Mouse (Mus musculus) limb, embryonic 15.5 days (tissue): ENCODE measurements around the gene Tectb. TPM values are rescaled to one million over a fixed set of nuclear protein-coding genes. Genes with fewer than 3 reads are reported as not detected.

Source experiments
- ATAC-seq: fragments of 200-750 bp; cut with Nextera tagmentation; 2 replicates; pipeline ENCODE4 v1.8.0; 2017; ENCODE audit warnings: low read depth, moderate TSS enrichment; ENCODE audit not compliant: insufficient number of reproducible peaks, low FRiP score, low TSS enrichment
- H3K27ac ChIP-seq: fragments of 300-500 bp; sonication (generic); 2 replicates; pipeline ENCODE4 v1.5.1; 2015; ENCODE audit warnings: moderate library complexity, mild to moderate bottlenecking, inconsistent platforms
- H3K27me3 ChIP-seq: fragments of 300-500 bp; sonication (generic); 2 replicates; pipeline ENCODE4 v1.6.1; 2015; ENCODE audit warnings: inconsistent platforms
- H3K36me3 ChIP-seq: fragments of 300-500 bp; sonication (generic); 2 replicates; pipeline ENCODE4 v1.6.1; 2015; ENCODE audit warnings: inconsistent platforms
- H3K4me1 ChIP-seq: fragments of 300-500 bp; sonication (generic); 2 replicates; pipeline ENCODE4 v1.6.1; 2015; ENCODE audit warnings: inconsistent platforms
- H3K4me2 ChIP-seq: fragments of 300-500 bp; sonication (generic); 2 replicates; pipeline ENCODE4 v1.6.1; 2015; ENCODE audit warnings: mild to moderate bottlenecking, inconsistent platforms
- H3K4me3 ChIP-seq: fragments of 300-500 bp; sonication (generic); 2 replicates; pipeline ENCODE4 v1.5.1; 2015; ENCODE audit warnings: mild to moderate bottlenecking, inconsistent platforms
- H3K9ac ChIP-seq: fragments of 300-500 bp; sonication (generic); 2 replicates; pipeline ENCODE4 v1.6.1; 2015; ENCODE audit warnings: inconsistent platforms
- H3K9me3 ChIP-seq: fragments of 300-500 bp; sonication (generic); 2 replicates; pipeline ENCODE4 v1.6.1; 2016; ENCODE audit warnings: inconsistent platforms
- WGBS: fragments of 180-500 bp; shearing (Covaris S2); methylation state at CpG from one replicate; pipeline ENCODE4 v1.1.7; 2015; 5-methylcytosine and 5-hydroxymethylcytosine counted together
- polyA plus RNA-seq: library from polyadenylated mRNA; unstranded; fragments of >200 nt; fragmentation: Nextera tagmentation; extraction: Ambion mirVana; gene quantifications from 2 replicates; pipeline ENCODE4 v1.2.1, GENCODE M21; 2015

Tectb gene
- polyA plus RNA-seq, 1 experiment from 2014 or later: not detected

DNA sequence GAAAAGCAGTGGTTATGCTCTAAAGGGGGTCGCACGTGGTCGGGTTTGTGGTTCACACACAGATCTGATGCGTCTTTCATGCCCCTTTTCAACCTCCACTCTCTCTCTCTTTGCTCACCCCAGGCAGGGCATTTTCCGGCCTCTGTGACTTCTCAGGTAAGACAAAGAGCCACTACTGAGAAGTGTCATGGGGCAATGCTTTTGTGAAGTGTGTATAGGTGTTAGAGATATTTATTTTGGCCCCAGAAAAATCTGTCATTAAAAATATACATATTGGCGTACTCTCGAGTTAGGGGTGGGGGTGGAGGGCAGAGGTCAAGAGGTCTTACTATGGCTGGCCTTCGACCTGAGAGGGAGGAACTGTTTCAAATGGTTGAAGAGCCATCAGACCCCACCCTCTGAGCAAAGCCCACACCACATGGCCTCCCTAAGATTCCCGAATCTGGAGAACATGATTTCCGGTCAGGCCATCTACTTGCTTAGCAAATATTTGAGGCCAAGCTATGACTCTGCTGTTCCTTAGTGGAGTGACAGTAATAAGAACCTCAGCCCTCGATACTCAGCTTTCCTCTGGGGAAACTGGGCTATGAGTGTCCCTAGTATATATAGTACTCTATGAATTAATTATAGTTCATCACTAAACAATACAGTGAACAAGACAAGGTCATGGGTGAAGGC lies 13.3 kb downstream of the Tectb start:
- Histone ChIP-seq H3K4me3 (no peak overlapping the region), H3K9me3 (no peaks in the 10 kb centered on the region), H3K36me3 (no peaks in the 10 kb centered on the region), H3K9ac (no peak overlapping the region), H3K27ac (no peak overlapping the region), H3K4me2 (no peak overlapping the region), H3K4me1 (no peaks in the 10 kb centered on the region), H3K27me3 (no peaks in the 10 kb centered on the region)
- no peak for ATAC-seq
- 76% methylated on average over 11 of the region's 11 CpGs for WGBS

- Histone ChIP-seq H3K9me3 (no peaks in the 10 kb centered on the region), H3K4me1 (no peaks in the 10 kb centered on the region), H3K4me3 (no peak overlapping the region), H3K27me3 (0 out of 2 replicates have a peak, but pooled peaks cover 5% of the 10 kb centered on the region), H3K4me2 (no peak overlapping the region), H3K27ac (no peak overlapping the region), H3K36me3 (no peaks in the 10 kb centered on the region), H3K9ac (no peak overlapping the region)
- ATAC-seq: no peak
- WGBS: 62% methylated on average over 7 of the region's 7 CpGs
Observed at GRCm38 (mm10) chr19:55194520-55195170, 14.1 kb downstream of the Tectb start.

GRCm38 (mm10) chr19:55195574-55195973 lies 15.0 kb downstream of the Tectb start:
- H3K4me3 ChIP-seq: no peak overlapping the region
- no peaks in the 10 kb centered on the region for H3K36me3 ChIP-seq
- H3K9ac ChIP-seq: no peak overlapping the region
- no peak overlapping the region for H3K27ac ChIP-seq
- ATAC-seq: no peak
- 0 out of 2 replicates have a peak, but pooled peaks cover 5% of the 10 kb centered on the region for H3K27me3 ChIP-seq
- H3K4me2 ChIP-seq: no peak overlapping the region
- no peaks in the 10 kb centered on the region for H3K9me3 ChIP-seq
- WGBS: 91% methylated on average over 3 of the region's 3 CpGs
- H3K4me1 ChIP-seq: no peaks in the 10 kb centered on the region

DNA sequence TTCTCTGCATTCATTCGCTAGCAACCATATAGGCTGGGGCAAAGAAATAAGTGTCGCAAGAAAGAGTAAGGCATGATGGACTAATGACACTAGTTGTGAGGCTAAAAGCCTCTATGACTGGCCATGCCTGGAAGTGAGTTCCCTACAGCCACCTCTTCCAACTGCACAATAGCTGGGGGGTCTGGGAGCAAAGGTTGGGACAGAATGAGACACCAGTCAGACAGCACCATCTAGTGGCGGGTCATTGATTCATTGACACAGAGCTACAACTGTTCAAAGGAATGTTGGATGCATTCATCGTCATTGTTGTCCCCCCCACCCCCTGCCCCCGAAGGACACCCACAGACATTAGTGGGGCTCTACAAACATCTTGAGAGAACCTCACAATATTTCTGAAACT lies 17.8 kb downstream of the Tectb start:
- no peak overlapping the region for H3K27ac ChIP-seq
- H3K9ac ChIP-seq: no peak overlapping the region
- H3K27me3 ChIP-seq: 0 out of 2 replicates have a peak, but pooled peaks cover 5% of the 10 kb centered on the region
- no peak overlapping the region for H3K4me2 ChIP-seq
- no peaks in the 10 kb centered on the region for H3K9me3 ChIP-seq
- H3K4me1 ChIP-seq: no peaks in the 10 kb centered on the region
- ATAC-seq: no peak
- WGBS: 30% methylated on average over 5 of the region's 5 CpGs
- no peaks in the 10 kb centered on the region for H3K36me3 ChIP-seq
- no peak overlapping the region for H3K4me3 ChIP-seq

DNA sequence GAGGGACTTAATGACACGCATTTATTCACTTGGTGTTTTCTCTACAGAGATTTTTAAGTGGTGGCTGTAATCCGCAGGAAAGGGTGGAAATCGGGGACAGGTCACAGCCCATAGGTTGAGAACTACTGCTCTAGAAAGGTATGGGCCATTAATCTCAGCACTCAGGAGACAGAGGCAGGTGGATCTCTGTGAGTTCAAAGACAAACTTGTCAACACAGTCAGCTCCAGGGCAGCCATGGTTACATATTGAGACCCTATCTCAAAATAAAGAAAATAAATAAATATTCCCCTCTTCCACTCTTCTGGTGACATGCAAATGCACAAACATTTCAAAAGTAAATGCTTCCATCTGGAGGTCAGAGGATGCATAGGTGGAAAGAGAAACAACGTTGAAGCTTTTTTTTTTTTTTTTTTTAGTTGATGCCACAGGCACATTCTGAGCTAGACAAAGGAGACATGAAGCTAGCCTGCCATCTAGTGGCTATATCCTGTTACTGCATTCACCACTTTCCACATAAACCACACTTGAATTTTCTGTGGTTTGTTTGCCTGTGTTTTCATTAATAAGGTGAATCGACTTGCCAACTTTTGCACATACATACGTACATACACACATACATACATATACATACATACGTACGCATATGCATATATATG lies 26.1 kb downstream of the Tectb start:
- H3K9me3 ChIP-seq: no peaks in the 10 kb centered on the region
- ATAC-seq: no peak
- H3K36me3 ChIP-seq: no peaks in the 10 kb centered on the region
- no peaks in the 10 kb centered on the region for H3K27me3 ChIP-seq
- no peak overlapping the region for H3K27ac ChIP-seq
- H3K9ac ChIP-seq: no peak overlapping the region
- H3K4me1 ChIP-seq: no peaks in the 10 kb centered on the region
- WGBS: 33% methylated on average over 8 of the region's 8 CpGs
- H3K4me3 ChIP-seq: no peak overlapping the region
- no peak overlapping the region for H3K4me2 ChIP-seq

DNA sequence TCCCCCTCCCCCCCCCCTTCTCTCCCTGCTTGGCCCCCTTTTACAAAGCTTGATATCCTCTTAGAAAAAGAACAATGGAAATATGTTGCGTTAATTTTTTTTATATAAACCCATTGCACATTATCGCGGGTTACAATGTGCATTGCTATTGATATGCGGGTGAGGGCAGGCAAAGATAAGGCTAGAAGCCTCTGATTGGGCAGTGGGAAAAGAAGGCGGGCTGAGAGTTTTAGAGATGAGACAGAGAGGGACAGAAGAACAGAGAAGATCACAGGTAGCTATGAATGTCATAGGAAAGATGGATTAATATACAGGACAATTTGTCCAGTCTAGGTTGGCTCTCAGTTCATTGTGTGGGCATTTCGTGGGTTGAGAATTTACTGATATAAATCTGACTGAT lies 26.7 kb downstream of the Tectb start:
- Histone ChIP-seq H3K4me2 (no peak overlapping the region), H3K9ac (no peak overlapping the region), H3K27ac (no peak overlapping the region), H3K27me3 (no peaks in the 10 kb centered on the region), H3K9me3 (no peaks in the 10 kb centered on the region), H3K36me3 (no peaks in the 10 kb centered on the region), H3K4me1 (no peaks in the 10 kb centered on the region), H3K4me3 (no peak overlapping the region)
- ATAC-seq: no peak
- WGBS: 53% methylated on average over 6 of the region's 6 CpGs

- H3K9ac ChIP-seq: no peak overlapping the region
- H3K36me3 ChIP-seq: no peaks in the 10 kb centered on the region
- no peaks in the 10 kb centered on the region for H3K4me1 ChIP-seq
- ATAC-seq: no peak
- no peak overlapping the region for H3K4me2 ChIP-seq
- no peaks in the 10 kb centered on the region for H3K27me3 ChIP-seq
- 61% methylated on average over 25 of the region's 25 CpGs for WGBS
- no peak overlapping the region for H3K4me3 ChIP-seq
- no peaks in the 10 kb centered on the region for H3K9me3 ChIP-seq
- H3K27ac ChIP-seq: no peak overlapping the region
Observed at GRCm38 (mm10) chr19:55207746-55208538, 27.4 kb downstream of the Tectb start.

DNA sequence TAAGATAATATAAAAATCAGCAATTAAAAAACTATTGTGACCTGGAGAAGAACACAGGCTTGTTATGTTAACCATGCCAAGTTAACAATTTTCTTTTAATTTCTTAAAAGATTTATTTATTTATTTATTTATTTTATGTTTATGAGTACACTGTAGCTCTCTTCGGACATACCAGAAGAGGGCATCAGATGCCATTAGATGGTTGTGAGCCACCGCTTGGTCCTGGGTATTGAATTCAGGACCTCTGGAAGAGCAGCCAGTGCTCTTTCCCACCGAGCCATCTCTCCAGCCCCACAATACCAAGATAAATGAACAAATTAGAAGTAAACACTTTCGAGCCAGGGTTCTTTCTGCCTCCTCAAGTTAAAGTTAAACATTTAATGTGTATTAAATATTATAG lies 28.1 kb downstream of the Tectb start:
- H3K4me1 ChIP-seq: no peaks in the 10 kb centered on the region
- 68% methylated on average over 4 of the region's 4 CpGs for WGBS
- no peaks in the 10 kb centered on the region for H3K9me3 ChIP-seq
- no peak overlapping the region for H3K4me3 ChIP-seq
- H3K9ac ChIP-seq: no peak overlapping the region
- H3K36me3 ChIP-seq: no peaks in the 10 kb centered on the region
- no peak overlapping the region for H3K4me2 ChIP-seq
- ATAC-seq: no peak
- H3K27ac ChIP-seq: no peak overlapping the region
- H3K27me3 ChIP-seq: no peaks in the 10 kb centered on the region

GRCm38 (mm10) chr19:55209084-55209483 lies 28.6 kb downstream of the Tectb start:
- Histone ChIP-seq H3K36me3 (no peaks in the 10 kb centered on the region), H3K27ac (no peak overlapping the region), H3K27me3 (no peaks in the 10 kb centered on the region), H3K4me2 (no peak overlapping the region), H3K9ac (no peak overlapping the region), H3K4me3 (no peak overlapping the region), H3K9me3 (no peaks in the 10 kb centered on the region), H3K4me1 (no peaks in the 10 kb centered on the region)
- no peak for ATAC-seq
- WGBS: 77% methylated on average over 3 of the region's 3 CpGs

GRCm38 (mm10) chr19:55211698-55212097 lies 31.2 kb downstream of the Tectb start:
- 90% methylated on average over 1 of the region's 1 CpGs for WGBS
- Histone ChIP-seq H3K4me1 (peaks cover 3% of the 10 kb centered on the region; the same call in 1 of the 2 replicates), H3K36me3 (no peaks in the 10 kb centered on the region), H3K27ac (no peak overlapping the region), H3K4me3 (no peak overlapping the region), H3K27me3 (no peaks in the 10 kb centered on the region), H3K9me3 (no peaks in the 10 kb centered on the region), H3K9ac (no peak overlapping the region), H3K4me2 (no peak overlapping the region)
- ATAC-seq: no peak

GRCm38 (mm10) chr19:55213617-55214340 lies 33.2 kb downstream of the Tectb start:
- H3K27ac ChIP-seq: peak overlapping the region; percentile 48
- no peak overlapping the region for H3K4me3 ChIP-seq
- H3K27me3 ChIP-seq: no peaks in the 10 kb centered on the region
- H3K9ac ChIP-seq: no peak overlapping the region
- no peak for ATAC-seq
- H3K4me2 ChIP-seq: no peak overlapping the region
- no peaks in the 10 kb centered on the region for H3K9me3 ChIP-seq
- H3K4me1 ChIP-seq: peaks cover 16% of the 10 kb centered on the region; the same call in 1 of the 2 replicates
- 57% methylated on average over 12 of the region's 12 CpGs for WGBS
- no peaks in the 10 kb centered on the region for H3K36me3 ChIP-seq
